Mouse (Mus musculus): ENCODE measurements around the gene Tcp11l1. TPM values are rescaled to one million over a fixed set of nuclear protein-coding genes. Genes with fewer than 3 reads are reported as not detected.

The Tcp11l1 gene
- polyA plus RNA-seq, 1 experiment = 3.9 TPM

- Histone ChIP-seq H3K4me3 (replicated peaks; ENCODE audit: control insufficient read depth, low read depth, low read length) (no peak overlapping the region), H3K4me1 (ENCODE audit: control insufficient read depth, insufficient read depth, low read length) (no peaks in the 10 kb centered on the region), H3K27ac (ENCODE audit: control insufficient read depth, insufficient read depth, low read depth, low read length, poor library complexity) (no peak overlapping the region)
- no peak for TF ChIP-seq POLR2A (IDR thresholded peaks at IDR 0.05; ENCODE audit: borderline replicate concordance, control insufficient read depth, low read depth, low read length)
- TF ChIP-seq CTCF (IDR thresholded peaks at IDR 0.05; ENCODE audit: control insufficient read depth, insufficient read depth, low read length) = no peak
- 35% methylated on average over 4 of the region's 4 CpGs for WGBS
These were observed 5.9 kb upstream of the Tcp11l1 start for GRCm38 (mm10) chr2:104717827-104718226.

DNA sequence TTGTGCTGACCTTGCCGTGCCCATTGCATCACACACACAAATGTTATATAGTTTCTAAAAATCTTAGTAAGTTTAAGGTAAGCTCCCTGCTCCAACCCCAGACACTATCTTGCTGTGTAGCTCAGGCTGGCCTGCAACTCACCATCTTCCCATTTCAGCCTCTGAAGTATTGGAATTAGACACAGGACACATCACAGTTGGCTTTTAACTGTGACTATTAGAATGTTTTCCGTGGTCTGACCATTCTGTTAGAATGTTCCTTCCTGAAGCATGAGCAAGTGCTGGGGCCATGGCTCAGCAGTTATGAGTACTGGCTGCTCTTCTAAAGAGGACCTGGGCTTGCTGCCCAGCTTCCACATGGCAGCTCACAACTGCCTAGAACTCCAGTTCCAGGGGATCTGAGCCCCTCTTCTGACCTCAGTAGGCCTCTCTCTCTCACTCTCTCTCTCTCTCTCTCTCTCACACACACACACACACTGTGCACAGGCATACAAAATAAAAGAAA, 5.3 kb upstream of the Tcp11l1 start:
- H3K27ac ChIP-seq (ENCODE audit: control insufficient read depth, insufficient read depth, low read depth, low read length, poor library complexity) = no peak overlapping the region
- H3K4me3 ChIP-seq (replicated peaks; ENCODE audit: control insufficient read depth, low read depth, low read length) = no peak overlapping the region
- no peaks in the 10 kb centered on the region for H3K4me1 ChIP-seq (ENCODE audit: control insufficient read depth, insufficient read depth, low read length)
- 37% methylated on average over 2 of the region's 2 CpGs for whole genome bisulfite sequencing
- no peak for TF ChIP-seq CTCF (IDR thresholded peaks at IDR 0.05; ENCODE audit: control insufficient read depth, insufficient read depth, low read length)
- TF ChIP-seq POLR2A (IDR thresholded peaks at IDR 0.05; ENCODE audit: borderline replicate concordance, control insufficient read depth, low read depth, low read length) = no peak

DNA sequence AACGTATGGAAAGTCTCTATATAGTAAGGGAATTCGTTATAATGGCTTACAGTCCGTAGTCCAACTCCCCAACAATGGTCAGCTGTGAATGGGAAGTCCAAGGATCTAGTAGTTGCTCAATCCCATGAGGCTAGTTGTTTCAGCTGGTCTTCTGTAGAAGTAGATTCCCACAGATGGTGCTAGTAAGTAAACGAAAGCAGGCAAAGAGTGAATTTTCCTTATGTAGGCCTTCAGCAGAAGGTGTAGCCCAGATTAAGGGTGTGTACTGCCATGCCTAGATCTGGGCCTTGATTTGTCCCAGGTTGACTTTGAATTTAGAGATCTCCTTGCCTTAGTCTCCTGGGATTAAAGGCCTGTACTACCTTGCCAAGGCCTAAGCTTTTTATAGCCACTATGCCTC, 4.3 kb upstream of the Tcp11l1 start, which contains the start of gene Pin1rt1:
Gene Pin1rt1 (minus strand): TSS at position 101 of the 400 bp plus-strand sequence.
- TF ChIP-seq POLR2A (IDR thresholded peaks at IDR 0.05; ENCODE audit: borderline replicate concordance, control insufficient read depth, low read depth, low read length) (no peak), CTCF (IDR thresholded peaks at IDR 0.05; ENCODE audit: control insufficient read depth, insufficient read depth, low read length) (no peak)
- no peak within 1 kb of the TSS for H3K4me3 ChIP-seq (replicated peaks; ENCODE audit: control insufficient read depth, low read depth, low read length)
- WGBS = 71% methylated on average over 4 of the region's 4 CpGs
- no peaks in the 10 kb centered on the region for H3K4me1 ChIP-seq (ENCODE audit: control insufficient read depth, insufficient read depth, low read length)
- H3K27ac ChIP-seq (ENCODE audit: control insufficient read depth, insufficient read depth, low read depth, low read length, poor library complexity) = no peak within 1 kb of the TSS

GRCm38 (mm10) chr2:104714254-104714691, 2.3 kb upstream of the Tcp11l1 start:
- Histone ChIP-seq H3K4me3 (replicated peaks; ENCODE audit: control insufficient read depth, low read depth, low read length) (no peak overlapping the region), H3K27ac (ENCODE audit: control insufficient read depth, insufficient read depth, low read depth, low read length, poor library complexity) (no peak overlapping the region), H3K4me1 (ENCODE audit: control insufficient read depth, insufficient read depth, low read length) (no peaks in the 10 kb centered on the region)
- 86% methylated on average over 15 of the region's 15 CpGs for WGBS
- no peak for TF ChIP-seq POLR2A (IDR thresholded peaks at IDR 0.05; ENCODE audit: borderline replicate concordance, control insufficient read depth, low read depth, low read length)
- TF ChIP-seq CTCF (IDR thresholded peaks at IDR 0.05; ENCODE audit: control insufficient read depth, insufficient read depth, low read length) = no peak

DNA sequence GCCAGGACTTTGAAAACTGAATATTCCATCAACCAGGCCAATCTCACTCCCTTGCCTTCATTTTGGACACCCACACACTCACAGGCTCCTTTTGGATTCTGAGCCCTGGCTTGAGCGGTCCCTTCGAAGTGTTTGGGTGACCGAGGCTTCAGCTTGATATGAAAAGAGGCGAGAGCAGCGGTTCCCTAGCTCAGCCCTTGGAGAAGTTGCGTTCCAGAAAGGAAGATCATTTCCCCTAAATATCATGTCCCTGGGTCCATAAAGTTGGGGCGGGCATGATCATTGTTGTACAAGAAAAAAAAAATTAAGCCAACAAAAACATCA, 479 bp upstream of the Tcp11l1 start:
- Histone ChIP-seq H3K4me3 (replicated peaks; ENCODE audit: control insufficient read depth, low read depth, low read length) (peak overlapping the region; percentile 55), H3K27ac (ENCODE audit: control insufficient read depth, insufficient read depth, low read depth, low read length, poor library complexity) (no peak overlapping the region), H3K4me1 (ENCODE audit: control insufficient read depth, insufficient read depth, low read length) (no peaks in the 10 kb centered on the region)
- WGBS = 4% methylated on average over 7 of the region's 7 CpGs
- TF ChIP-seq POLR2A (IDR thresholded peaks at IDR 0.05; ENCODE audit: borderline replicate concordance, control insufficient read depth, low read depth, low read length) (no peak), CTCF (IDR thresholded peaks at IDR 0.05; ENCODE audit: control insufficient read depth, insufficient read depth, low read length) (no peak)

DNA sequence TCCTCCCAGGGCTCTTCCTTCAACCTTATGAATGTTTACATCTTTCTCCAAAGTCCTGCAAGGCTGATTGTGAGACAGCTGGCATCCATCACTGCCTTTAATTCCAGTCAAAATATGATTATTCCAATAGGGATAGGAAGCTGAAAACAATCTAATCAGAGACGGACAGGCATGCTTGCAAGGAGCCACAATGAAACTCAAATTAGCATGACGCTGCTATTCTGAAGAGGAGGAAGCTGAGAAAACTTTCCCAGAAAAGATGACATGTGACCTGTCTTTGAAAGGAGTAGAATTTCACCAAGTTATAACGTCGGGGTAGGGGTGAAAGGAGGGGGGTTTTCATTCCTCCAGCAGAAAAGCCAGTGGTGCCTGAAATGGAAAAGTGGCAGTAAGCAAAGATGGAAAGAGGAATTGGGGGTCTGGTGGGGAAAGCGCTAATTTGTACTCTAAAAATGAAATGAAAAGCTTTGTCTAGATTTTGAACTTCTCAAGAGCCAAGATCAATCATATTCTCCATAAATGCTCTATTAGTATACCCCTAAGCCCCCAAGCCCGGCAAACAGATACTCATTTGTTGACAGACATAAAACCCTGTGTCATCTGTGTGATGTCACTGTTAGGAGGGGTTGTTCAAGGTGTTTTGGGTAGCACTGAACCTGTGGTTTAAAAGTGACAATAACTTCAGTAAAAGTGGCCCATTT, 1.1 kb downstream of the Tcp11l1 start:
- Histone ChIP-seq H3K4me1 (ENCODE audit: control insufficient read depth, insufficient read depth, low read length) (no peaks in the 10 kb centered on the region), H3K27ac (ENCODE audit: control insufficient read depth, insufficient read depth, low read depth, low read length, poor library complexity) (no peak overlapping the region), H3K4me3 (replicated peaks; ENCODE audit: control insufficient read depth, low read depth, low read length) (no peak overlapping the region)
- 9% methylated on average over 6 of the region's 6 CpGs for WGBS
- TF ChIP-seq CTCF (IDR thresholded peaks at IDR 0.05; ENCODE audit: control insufficient read depth, insufficient read depth, low read length) (no peak), POLR2A (IDR thresholded peaks at IDR 0.05; ENCODE audit: borderline replicate concordance, control insufficient read depth, low read depth, low read length) (no peak)

- TF ChIP-seq POLR2A (IDR thresholded peaks at IDR 0.05; ENCODE audit: borderline replicate concordance, control insufficient read depth, low read depth, low read length) = no peak
- TF ChIP-seq CTCF (IDR thresholded peaks at IDR 0.05; ENCODE audit: control insufficient read depth, insufficient read depth, low read length) = no peak
- WGBS = 56% methylated on average over 6 of the region's 6 CpGs
- Histone ChIP-seq H3K4me1 (ENCODE audit: control insufficient read depth, insufficient read depth, low read length) (no peaks in the 10 kb centered on the region), H3K4me3 (replicated peaks; ENCODE audit: control insufficient read depth, low read depth, low read length) (no peak overlapping the region), H3K27ac (ENCODE audit: control insufficient read depth, insufficient read depth, low read depth, low read length, poor library complexity) (no peak overlapping the region)
These were observed 2.1 kb downstream of the Tcp11l1 start for GRCm38 (mm10) chr2:104709786-104710337.

GRCm38 (mm10) chr2:104704355-104704754, 7.6 kb downstream of the Tcp11l1 start:
- H3K27ac ChIP-seq (ENCODE audit: control insufficient read depth, insufficient read depth, low read depth, low read length, poor library complexity) = no peak overlapping the region
- 80% methylated on average over 3 of the region's 3 CpGs for WGBS

More at GRCm38 (mm10) chr2:104704355-104704754, 7.6 kb downstream of the Tcp11l1 start:
- TF ChIP-seq POLR2A (IDR thresholded peaks at IDR 0.05; ENCODE audit: borderline replicate concordance, control insufficient read depth, low read depth, low read length) (no peak), CTCF (IDR thresholded peaks at IDR 0.05; ENCODE audit: control insufficient read depth, insufficient read depth, low read length) (no peak)
- Histone ChIP-seq H3K4me1 (ENCODE audit: control insufficient read depth, insufficient read depth, low read length) (no peaks in the 10 kb centered on the region), H3K4me3 (replicated peaks; ENCODE audit: control insufficient read depth, low read depth, low read length) (no peak overlapping the region)

All from bone marrow, adult 2 months (tissue).